Mouse (Mus musculus) small intestine, adult 2 months (tissue): ENCODE measurements at regions not wholly inside any gene's neighbourhood (a gene's known extent, or its start where the extent isn't known, plus 50 kb on each side); places are given as distances from the start of the nearest gene placed in this dataset.

Source experiments
- H3K27ac ChIP-seq: fragments of 200-500 bp; 2 replicates; pipeline ENCODE4 v1.5.1; 2012; ENCODE audit warnings: low read depth, low read length, control low read depth, inconsistent platforms; ENCODE audit not compliant: insufficient read depth
- H3K27me3 ChIP-seq: fragments of 200-500 bp; 2 replicates; pipeline ENCODE4 v1.6.1; 2012; ENCODE audit warnings: mild to moderate bottlenecking, moderate library complexity, low read length, inconsistent platforms; ENCODE audit not compliant: control insufficient read depth, insufficient read depth
- H3K36me3 ChIP-seq: fragments of 200-500 bp; 2 replicates; pipeline ENCODE4 v1.6.1; 2012; ENCODE audit warnings: mild to moderate bottlenecking, low read length, control low read depth, inconsistent platforms; ENCODE audit not compliant: control insufficient read depth, insufficient read depth
- H3K4me1 ChIP-seq: fragments of 200-500 bp; 2 replicates; pipeline ENCODE4 v1.6.1; 2012; ENCODE audit warnings: low read length, inconsistent platforms, mixed read lengths; ENCODE audit not compliant: control insufficient read depth, insufficient read depth, insufficient read length
- H3K4me3 ChIP-seq: fragments of 200-500 bp; 2 replicates; pipeline ENCODE4 v1.5.1; 2012; ENCODE audit warnings: low read depth, mild to moderate bottlenecking, control low read depth, inconsistent platforms, low read length, moderate library complexity
- CTCF ChIP-seq: fragments of 200-500 bp; IDR thresholded peaks from 2 replicates; pipeline ENCODE4 v1.5.1; 2012; ENCODE audit warnings: low read depth, mild to moderate bottlenecking, control low read depth, inconsistent platforms, low read length, moderate library complexity, mixed read lengths; ENCODE audit not compliant: insufficient replicate concordance, insufficient read length; ENCODE audit errors: extremely low read depth
- POLR2A ChIP-seq: fragments of 200-500 bp; IDR thresholded peaks from 2 replicates; pipeline ENCODE4 v1.6.1; 2012; ENCODE audit warnings: low read depth, mild to moderate bottlenecking, control low read depth, inconsistent platforms, low read length, moderate library complexity
- WGBS: fragments of 180-500 bp; shearing (Covaris S2); methylation state at CpG from one replicate; pipeline ENCODE4 v1.1.7; 2018; 5-methylcytosine and 5-hydroxymethylcytosine counted together

GRCm38 (mm10) chr15:61154166-61154565, 231.4 kb upstream of the A1bg start:
- WGBS: 55% methylated on average over 12 of the region's 12 CpGs
- no peaks in the 10 kb centered on the region for H3K36me3 ChIP-seq

GRCm38 (mm10) chr15:61142851-61143250, 220.0 kb upstream of the A1bg start:
- TF ChIP-seq POLR2A: no peak
- no peak for TF ChIP-seq CTCF
- 74% methylated on average over 3 of the region's 3 CpGs for WGBS
- no peaks in the 10 kb centered on the region for H3K27me3 ChIP-seq
- no peaks in the 10 kb centered on the region for H3K4me1 ChIP-seq
- H3K4me3 ChIP-seq: no peak overlapping the region
- H3K27ac ChIP-seq: no peak overlapping the region
- H3K36me3 ChIP-seq: no peaks in the 10 kb centered on the region

More at GRCm38 (mm10) chr15:61154166-61154565, 231.4 kb upstream of the A1bg start:
- H3K27ac ChIP-seq: no peak overlapping the region
- TF ChIP-seq CTCF: no peak
- no peaks in the 10 kb centered on the region for H3K27me3 ChIP-seq
- no peak overlapping the region for H3K4me3 ChIP-seq
- H3K4me1 ChIP-seq: peaks cover 7% of the 10 kb centered on the region; the same call in 1 of the 2 replicates

GRCm38 (mm10) chr15:61139151-61139550, 216.3 kb upstream of the A1bg start:
- WGBS: 53% methylated on average over 5 of the region's 5 CpGs
- Histone ChIP-seq H3K36me3 (no peaks in the 10 kb centered on the region), H3K27ac (no peak overlapping the region), H3K4me1 (no peaks in the 10 kb centered on the region), H3K4me3 (no peak overlapping the region), H3K27me3 (no peaks in the 10 kb centered on the region)
- TF ChIP-seq CTCF (no peak), POLR2A (no peak)

- 64% methylated on average over 2 of the region's 2 CpGs for WGBS
- no peaks in the 10 kb centered on the region for H3K36me3 ChIP-seq
- no peaks in the 10 kb centered on the region for H3K4me1 ChIP-seq
- H3K27me3 ChIP-seq: no peaks in the 10 kb centered on the region
- no peak overlapping the region for H3K27ac ChIP-seq
- H3K4me3 ChIP-seq: no peak overlapping the region
- no peak for TF ChIP-seq POLR2A
- TF ChIP-seq CTCF: no peak
Measured at GRCm38 (mm10) chr15:61136781-61137180, 214.0 kb upstream of the A1bg start.

GRCm38 (mm10) chr15:61133316-61133715, 210.5 kb upstream of the A1bg start:
- WGBS: 53% methylated on average over 1 of the region's 1 CpGs
- Histone ChIP-seq H3K4me3 (no peak overlapping the region), H3K27me3 (no peaks in the 10 kb centered on the region), H3K27ac (no peak overlapping the region), H3K4me1 (no peaks in the 10 kb centered on the region), H3K36me3 (no peaks in the 10 kb centered on the region)
- TF ChIP-seq CTCF: no peak
- TF ChIP-seq POLR2A: no peak

- WGBS: 70% methylated on average over 2 of the region's 2 CpGs
- TF ChIP-seq POLR2A: no peak
- TF ChIP-seq CTCF: no peak
- Histone ChIP-seq H3K27ac (no peak overlapping the region), H3K36me3 (no peaks in the 10 kb centered on the region), H3K27me3 (no peaks in the 10 kb centered on the region), H3K4me1 (no peaks in the 10 kb centered on the region), H3K4me3 (no peak overlapping the region)
Measured at GRCm38 (mm10) chr15:61127971-61128370, 205.2 kb upstream of the A1bg start.

- no peaks in the 10 kb centered on the region for H3K27me3 ChIP-seq
- TF ChIP-seq POLR2A (no peak), CTCF (no peak)
- no peaks in the 10 kb centered on the region for H3K4me1 ChIP-seq
- no peak overlapping the region for H3K27ac ChIP-seq
- no peak overlapping the region for H3K4me3 ChIP-seq
- no peaks in the 10 kb centered on the region for H3K36me3 ChIP-seq
Measured at GRCm38 (mm10) chr15:61127130-61127529, 204.3 kb upstream of the A1bg start.

GRCm38 (mm10) chr15:61116912-61117311, 194.1 kb upstream of the A1bg start:
- Histone ChIP-seq H3K4me1 (no peaks in the 10 kb centered on the region), H3K27me3 (no peaks in the 10 kb centered on the region), H3K4me3 (no peak overlapping the region), H3K36me3 (no peaks in the 10 kb centered on the region), H3K27ac (no peak overlapping the region)
- TF ChIP-seq CTCF (no peak), POLR2A (no peak)
- WGBS: 4% methylated on average over 1 of the region's 1 CpGs
